Mouse (Mus musculus): ENCODE data around the gene Tgm7. TPM values are rescaled to one million over a fixed set of nuclear protein-coding genes. Genes with fewer than 3 reads are reported as not detected.
"Not testable (repeated sequence)": the region's sequence is repeated elsewhere in the genome, so short reads cannot be mapped to it uniquely, and the experiment has no call there.

Gene Tgm7
- polyA plus RNA-seq, 1 experiment = 0.08 TPM

DNA sequence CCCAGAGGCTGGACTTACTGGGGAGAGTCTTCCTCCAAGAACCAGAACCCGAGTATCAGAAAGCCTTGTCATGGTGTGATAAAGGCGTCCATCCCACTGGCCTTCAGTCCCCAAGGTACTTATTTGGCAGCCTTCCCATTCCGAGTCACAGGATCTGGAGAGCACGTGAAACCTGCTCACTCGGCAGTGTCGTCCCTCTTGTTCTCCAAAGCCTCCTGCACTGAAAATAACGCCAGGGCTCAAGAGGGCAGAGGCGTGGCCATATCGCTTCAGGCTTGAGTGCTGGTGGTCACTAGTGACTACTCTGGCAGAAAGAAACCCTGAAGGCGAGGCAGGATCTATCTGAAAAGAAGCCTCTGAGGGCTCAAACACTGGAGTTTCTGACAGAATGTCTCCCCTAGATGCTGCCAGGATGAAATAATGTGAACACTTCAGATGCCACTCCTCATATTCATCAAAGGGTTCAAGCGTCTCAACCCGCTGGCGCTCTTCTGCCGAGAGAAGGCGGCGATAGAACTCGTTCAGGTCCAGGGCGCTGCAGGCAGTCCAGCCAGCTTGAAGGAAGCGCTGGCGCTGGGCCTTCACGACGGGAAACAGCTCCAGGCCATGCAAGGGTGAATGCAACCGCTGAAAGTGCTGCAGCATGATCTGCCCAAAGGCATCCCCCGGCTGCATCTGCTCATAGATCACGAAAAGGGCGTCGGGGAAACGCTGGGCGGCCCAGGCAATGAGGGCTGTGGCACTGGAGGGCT lies 29.8 kb upstream of the Tgm7 start:
- peak; percentile 91 for DNase-seq
- peak overlapping the region; percentile 95 for H3K4me3 ChIP-seq (ENCODE audit: insufficient read depth, low read depth, low read length)
- peaks cover 20% of the 10 kb centered on the region for H3K4me1 ChIP-seq (ENCODE audit: control insufficient read depth, insufficient read depth, low read length)
- H3K27ac ChIP-seq (ENCODE audit: insufficient read depth, low read depth, low read length) = peak overlapping the region; percentile 97
- TF ChIP-seq POLR2A (IDR thresholded peaks at IDR 0.05; ENCODE audit: low read depth, low read length) (peak; percentile 18), CTCF (conservative IDR thresholded peaks at IDR 0.05; ENCODE audit: insufficient read depth, insufficient read length, low read depth, low read length) (no peak)
- H3K27me3 ChIP-seq (replicated peaks; ENCODE audit: control insufficient read depth, insufficient read depth, low read length) = no peaks in the 10 kb centered on the region
- no peaks in the 10 kb centered on the region; the same call in 1 of the 2 replicates for H3K36me3 ChIP-seq (ENCODE audit: control insufficient read depth, insufficient read depth, low read length)
- 11% methylated on average over 29 of the region's 29 CpGs for WGBS

- 69% methylated on average over 4 of the region's 4 CpGs for WGBS
- Histone ChIP-seq H3K36me3 (ENCODE audit: control insufficient read depth, insufficient read depth, low read length) (no peaks in the 10 kb centered on the region; the same call in 1 of the 2 replicates), H3K4me3 (ENCODE audit: insufficient read depth, low read depth, low read length) (no peak overlapping the region), H3K4me1 (ENCODE audit: control insufficient read depth, insufficient read depth, low read length) (peaks cover 20% of the 10 kb centered on the region), H3K27ac (ENCODE audit: insufficient read depth, low read depth, low read length) (no peak overlapping the region), H3K27me3 (replicated peaks; ENCODE audit: control insufficient read depth, insufficient read depth, low read length) (no peaks in the 10 kb centered on the region)
- no peak for TF ChIP-seq POLR2A (IDR thresholded peaks at IDR 0.05; ENCODE audit: low read depth, low read length)
- TF ChIP-seq CTCF (conservative IDR thresholded peaks at IDR 0.05; ENCODE audit: insufficient read depth, insufficient read length, low read depth, low read length) = no peak
- DNase-seq = peak; percentile 26
Measured at GRCm38 (mm10) chr2:121137371-121137770, 27.8 kb upstream of the Tgm7 start.

DNA sequence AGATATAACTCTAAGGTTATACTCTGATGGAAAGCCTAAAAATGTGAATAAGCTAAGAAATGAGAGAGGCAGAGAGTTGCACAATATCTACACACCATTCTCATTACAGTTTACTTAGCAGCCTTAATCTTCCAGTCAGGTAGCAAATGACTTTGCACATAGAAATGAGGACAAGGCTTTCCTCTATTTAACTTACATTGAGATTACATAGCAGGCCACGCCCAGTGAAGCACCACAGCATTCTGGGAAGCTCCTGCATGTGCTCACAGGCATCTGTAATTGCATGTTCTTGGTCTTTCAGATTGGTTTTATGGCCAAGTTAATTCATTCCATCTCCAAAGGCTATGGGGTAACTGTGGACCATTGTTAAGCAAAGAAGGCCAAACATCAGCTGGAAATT lies 23.2 kb upstream of the Tgm7 start:
- no peak overlapping the region for H3K4me3 ChIP-seq (ENCODE audit: insufficient read depth, low read depth, low read length)
- H3K36me3 ChIP-seq (ENCODE audit: control insufficient read depth, insufficient read depth, low read length) = no peaks in the 10 kb centered on the region
- no peak overlapping the region for H3K27ac ChIP-seq (ENCODE audit: insufficient read depth, low read depth, low read length)
- 81% methylated on average over 1 of the region's 1 CpGs for WGBS
- no peaks in the 10 kb centered on the region for H3K27me3 ChIP-seq (replicated peaks; ENCODE audit: control insufficient read depth, insufficient read depth, low read length)
- H3K4me1 ChIP-seq (ENCODE audit: control insufficient read depth, insufficient read depth, low read length) = peaks cover 11% of the 10 kb centered on the region; the same call in 1 of the 2 replicates
- TF ChIP-seq POLR2A (IDR thresholded peaks at IDR 0.05; ENCODE audit: low read depth, low read length) (no peak), CTCF (conservative IDR thresholded peaks at IDR 0.05; ENCODE audit: insufficient read depth, insufficient read length, low read depth, low read length) (no peak)
- DNase-seq = no peak

DNA sequence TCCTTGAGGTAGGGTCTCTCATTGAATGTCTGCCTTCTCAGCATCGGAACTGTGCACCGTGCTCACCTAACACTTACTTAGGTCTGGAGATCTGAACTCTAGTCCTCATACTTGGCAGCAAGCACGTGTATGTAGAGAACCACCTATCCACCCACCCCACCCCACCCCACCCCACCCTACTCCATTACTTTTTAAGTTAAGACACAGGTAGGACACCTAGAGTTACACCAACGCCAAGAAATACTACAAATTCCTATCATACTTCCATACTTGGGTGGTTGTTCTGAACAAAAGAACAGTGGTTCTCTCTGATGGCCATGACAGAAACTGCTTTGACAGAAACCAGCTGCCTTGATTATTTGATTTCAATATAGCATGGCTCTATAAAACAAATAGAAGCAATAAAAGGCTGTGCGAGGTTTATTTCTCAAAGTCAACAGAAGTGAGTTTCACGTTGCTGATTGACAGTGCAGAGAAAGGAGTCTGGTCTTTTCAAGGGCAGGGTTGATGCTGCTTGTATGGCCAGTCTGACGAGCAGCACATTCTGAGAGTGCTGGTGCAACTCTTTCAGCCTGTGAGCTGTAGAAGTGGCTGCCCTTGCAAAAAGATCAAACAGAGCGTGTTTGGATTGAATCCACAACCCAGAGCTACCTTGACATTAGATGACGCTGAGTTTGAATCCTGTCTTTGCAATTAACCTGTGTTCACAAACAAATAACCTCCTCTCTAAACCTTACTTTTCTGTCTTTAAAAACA lies 19.4 kb upstream of the Tgm7 start:
- WGBS = 57% methylated on average over 9 of the region's 9 CpGs
- no peak overlapping the region for H3K4me3 ChIP-seq (ENCODE audit: insufficient read depth, low read depth, low read length)
- H3K27me3 ChIP-seq (replicated peaks; ENCODE audit: control insufficient read depth, insufficient read depth, low read length) = no peaks in the 10 kb centered on the region
- TF ChIP-seq POLR2A (IDR thresholded peaks at IDR 0.05; ENCODE audit: low read depth, low read length) (no peak), CTCF (conservative IDR thresholded peaks at IDR 0.05; ENCODE audit: insufficient read depth, insufficient read length, low read depth, low read length) (no peak)
- H3K27ac ChIP-seq (ENCODE audit: insufficient read depth, low read depth, low read length) = no peak overlapping the region
- H3K4me1 ChIP-seq (ENCODE audit: control insufficient read depth, insufficient read depth, low read length) = no peaks in the 10 kb centered on the region; the same call in 1 of the 2 replicates
- H3K36me3 ChIP-seq (ENCODE audit: control insufficient read depth, insufficient read depth, low read length) = no peaks in the 10 kb centered on the region
- DNase-seq = no peak

GRCm38 (mm10) chr2:121127536-121127935 lies 17.9 kb upstream of the Tgm7 start:
- Histone ChIP-seq H3K27ac (ENCODE audit: insufficient read depth, low read depth, low read length) (no peak overlapping the region), H3K4me3 (ENCODE audit: insufficient read depth, low read depth, low read length) (no peak overlapping the region), H3K36me3 (ENCODE audit: control insufficient read depth, insufficient read depth, low read length) (no peaks in the 10 kb centered on the region), H3K27me3 (replicated peaks; ENCODE audit: control insufficient read depth, insufficient read depth, low read length) (no peaks in the 10 kb centered on the region), H3K4me1 (ENCODE audit: control insufficient read depth, insufficient read depth, low read length) (no peaks in the 10 kb centered on the region; the same call in 1 of the 2 replicates)
- DNase-seq = peak; percentile 71
- WGBS = 50% methylated on average over 1 of the region's 1 CpGs
- TF ChIP-seq POLR2A (IDR thresholded peaks at IDR 0.05; ENCODE audit: low read depth, low read length) (no peak), CTCF (conservative IDR thresholded peaks at IDR 0.05; ENCODE audit: insufficient read depth, insufficient read length, low read depth, low read length) (no peak)

- not testable (repeated sequence) for H3K4me1 ChIP-seq (ENCODE audit: control insufficient read depth, insufficient read depth, low read length); H3K4me3 ChIP-seq (ENCODE audit: insufficient read depth, low read depth, low read length); H3K36me3 ChIP-seq (ENCODE audit: control insufficient read depth, insufficient read depth, low read length); H3K27ac ChIP-seq (ENCODE audit: insufficient read depth, low read depth, low read length); DNase-seq; H3K27me3 ChIP-seq (replicated peaks; ENCODE audit: control insufficient read depth, insufficient read depth, low read length)
- WGBS = 97% methylated on average over 5 of the region's 5 CpGs
Measured at GRCm38 (mm10) chr2:121126302-121126701, 16.7 kb upstream of the Tgm7 start.

DNA sequence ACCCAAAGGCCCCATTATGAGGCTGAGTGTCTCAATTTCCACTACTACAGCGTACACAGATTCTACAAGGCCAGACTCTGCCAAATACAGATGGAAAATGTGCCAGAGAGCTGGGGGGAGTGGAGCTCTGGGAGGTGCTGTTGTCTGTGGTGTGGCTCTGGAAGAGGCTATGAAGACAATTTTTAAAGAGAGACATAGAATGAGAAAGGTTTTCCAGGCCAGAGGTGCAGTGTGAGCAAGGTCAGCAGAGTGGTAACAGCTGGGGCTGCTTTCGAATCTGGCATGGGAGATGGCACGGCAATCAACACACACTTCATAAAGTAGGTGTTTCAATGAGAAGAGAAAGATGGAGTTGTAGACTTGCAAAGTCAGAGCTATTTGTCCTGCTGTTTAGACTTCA lies 9.7 kb upstream of the Tgm7 start:
- Histone ChIP-seq H3K4me1 (ENCODE audit: control insufficient read depth, insufficient read depth, low read length) (peaks cover 8% of the 10 kb centered on the region; the same call in 1 of the 2 replicates), H3K27ac (ENCODE audit: insufficient read depth, low read depth, low read length) (no peak overlapping the region), H3K4me3 (ENCODE audit: insufficient read depth, low read depth, low read length) (no peak overlapping the region), H3K27me3 (replicated peaks; ENCODE audit: control insufficient read depth, insufficient read depth, low read length) (no peaks in the 10 kb centered on the region), H3K36me3 (ENCODE audit: control insufficient read depth, insufficient read depth, low read length) (no peaks in the 10 kb centered on the region)
- no peak for DNase-seq
- TF ChIP-seq CTCF (conservative IDR thresholded peaks at IDR 0.05; ENCODE audit: insufficient read depth, insufficient read length, low read depth, low read length) = no peak
- TF ChIP-seq POLR2A (IDR thresholded peaks at IDR 0.05; ENCODE audit: low read depth, low read length) = no peak
- 90% methylated on average over 3 of the region's 3 CpGs for WGBS
